Mouse (Mus musculus) adrenal gland, postnatal 4 days (tissue): ENCODE data around the gene Aunip. TPM values are rescaled to one million over a fixed set of nuclear protein-coding genes. Genes with fewer than 3 reads are reported as not detected.

Source experiments
- DNase-seq, 2 experiments: peaks; one replicate each; pipeline ENCODE4 v3.0.0; 2021 to 2022; ENCODE audit warnings: low spot score in 2 of 2, mixed read lengths in 2 of 2
- total RNA-seq, 2 experiments: library from RNA; stranded (reverse); gene quantifications; 2 replicates each; pipeline ENCODE4 v1.2.3; 2021

Aunip gene
- total RNA-seq, 2 experiments from 2014 or later, result 4.7 to 5.4 TPM

DNA sequence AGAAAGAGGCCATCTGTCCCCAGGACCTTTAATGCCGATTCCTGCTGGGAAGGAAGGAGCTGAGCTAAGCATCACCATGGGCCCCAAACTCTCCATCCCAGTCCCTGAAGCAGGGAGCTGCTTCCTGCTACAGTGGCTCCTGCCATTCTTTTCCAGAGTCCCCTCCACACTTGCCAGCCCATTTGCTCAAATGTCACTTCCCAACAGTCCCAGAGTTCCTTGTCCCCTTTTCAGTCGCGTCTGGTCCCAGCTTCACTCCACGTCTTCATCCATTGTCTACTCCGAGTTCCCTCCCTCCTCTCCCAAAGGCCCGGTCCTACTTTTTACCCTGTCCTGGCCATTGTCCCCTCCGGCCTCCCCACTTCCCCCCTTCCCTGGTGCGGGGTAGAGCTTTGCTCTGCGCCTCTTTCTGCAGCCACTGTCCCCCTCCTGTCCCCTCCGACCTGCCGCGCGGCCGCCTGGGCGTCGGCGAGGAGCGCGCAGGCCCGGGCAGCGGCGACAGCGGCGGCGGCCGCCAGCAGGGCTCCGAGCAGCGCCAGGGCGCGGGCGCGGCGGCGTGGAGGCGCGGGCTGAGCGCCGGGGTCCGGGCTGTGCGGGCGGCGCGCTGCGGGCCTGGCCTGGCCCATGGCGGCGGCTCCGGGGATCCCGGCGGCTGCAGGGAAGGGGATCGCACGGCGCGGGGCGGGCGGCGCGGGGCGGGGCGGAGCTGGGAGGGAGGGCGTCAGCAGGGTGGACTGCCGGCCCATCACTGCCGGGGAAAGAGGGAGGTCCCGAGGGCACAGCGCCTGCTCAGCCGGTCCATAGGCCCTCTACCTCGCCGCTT lies 40.9 kb downstream of the Aunip start, which contains the start of gene Selenon:
TSS of gene Selenon (minus strand) at position 673 of the 823 bp plus-strand sequence.
- peak; percentile 36 to 39 for DNase-seq

DNA sequence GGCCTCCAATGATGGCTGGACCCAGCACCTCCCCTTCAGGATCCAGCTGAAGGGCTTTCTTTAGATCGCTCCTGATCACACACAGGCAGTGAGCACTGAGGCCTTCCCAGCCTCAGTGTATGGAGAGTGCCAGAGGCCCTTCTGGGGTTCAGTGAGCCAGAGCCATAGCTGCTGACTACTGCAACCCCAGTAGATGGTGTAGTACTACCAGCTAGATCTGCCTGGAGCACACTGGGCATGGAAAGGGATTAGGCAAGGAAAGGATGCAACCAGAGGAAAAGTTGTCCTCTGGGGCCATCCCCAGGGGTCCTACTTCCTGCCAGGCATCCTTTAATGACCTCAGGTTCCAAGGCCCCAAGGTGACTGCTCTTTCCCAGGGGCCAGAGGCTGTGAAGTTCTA lies 42.8 kb downstream of the Aunip start:
- DNase-seq, result no peak

- DNase-seq, result no peak
Measured at GRCm38 (mm10) chr4:134555956-134556580, 45.3 kb downstream of the Aunip start.

DNA sequence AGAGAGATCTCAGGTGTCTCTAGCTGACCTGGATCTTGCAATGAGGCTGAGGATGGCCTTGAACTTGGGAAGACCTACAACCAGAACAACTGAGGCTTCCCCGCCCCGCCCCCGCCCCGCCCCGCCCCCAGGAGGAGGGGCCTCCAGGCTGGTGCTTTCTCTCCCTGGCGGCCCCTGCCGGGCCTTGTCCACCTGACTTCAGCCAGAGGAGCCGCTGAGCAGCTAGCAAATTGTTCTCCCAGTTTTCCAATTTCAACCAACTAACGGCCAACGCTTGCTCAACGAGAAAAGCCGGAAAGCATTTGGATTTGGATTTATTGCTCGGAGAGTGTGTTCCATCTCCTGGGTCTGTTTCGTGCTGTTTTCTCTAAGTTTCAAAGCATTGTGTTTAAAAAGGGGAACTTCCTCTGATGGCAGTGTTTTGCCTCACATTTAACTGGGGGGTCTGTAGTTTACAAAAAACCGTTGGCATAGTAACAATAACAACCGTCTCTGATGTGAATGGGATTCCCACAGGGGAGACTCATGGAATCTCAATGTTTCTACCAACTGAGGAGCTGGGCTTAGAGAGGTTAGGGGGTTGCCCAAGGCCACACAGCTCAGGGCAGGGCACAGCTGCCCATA lies 46.9 kb downstream of the Aunip start:
- DNase-seq, result no peak

DNA sequence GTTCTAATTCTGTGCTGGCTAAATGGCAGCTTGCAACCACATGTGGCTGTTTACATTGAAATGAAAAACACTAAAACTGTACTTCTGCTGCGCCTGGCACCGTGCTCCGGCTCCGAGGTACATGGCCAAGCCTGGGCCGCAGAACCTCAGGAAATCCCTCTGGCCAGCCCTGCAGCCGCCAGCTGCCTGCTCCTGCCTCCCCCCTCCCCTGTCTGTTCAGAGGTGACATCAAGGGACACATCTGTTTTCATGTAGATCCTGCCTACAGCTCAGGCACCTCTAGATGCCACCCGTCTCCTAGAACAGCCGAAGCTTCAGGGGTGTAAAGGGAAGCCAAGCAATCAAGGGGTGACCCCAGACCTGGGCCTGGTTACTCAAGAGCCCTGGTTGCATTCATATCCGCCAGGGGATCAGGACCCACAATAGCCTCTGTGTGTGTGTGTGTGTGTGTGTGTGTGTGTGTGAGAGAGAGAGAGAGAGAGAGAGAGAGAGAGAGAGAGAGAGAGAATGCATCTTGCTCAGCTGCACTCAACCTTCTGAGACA lies 47.8 kb downstream of the Aunip start:
- DNase-seq, result no peak

DNA sequence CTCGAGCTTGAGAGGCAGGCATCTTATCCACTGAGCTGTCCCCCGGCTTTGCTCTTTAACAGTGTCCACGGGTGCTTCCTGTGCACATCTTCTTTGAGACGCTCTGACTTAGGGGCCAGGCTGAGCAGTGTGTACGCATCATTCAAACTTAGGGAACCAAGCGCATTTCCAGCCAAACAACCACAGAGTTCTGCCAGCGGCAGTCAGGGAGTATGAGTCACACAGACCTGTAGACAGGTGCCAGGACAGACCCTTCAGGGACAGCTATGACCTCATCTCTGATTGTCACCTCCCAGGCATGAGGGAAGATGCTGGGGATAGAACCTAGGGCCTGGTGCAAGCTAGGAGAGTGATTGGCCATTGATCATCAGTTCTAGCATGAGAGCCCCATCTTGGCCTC lies 48.4 kb downstream of the Aunip start:
- DNase-seq, result no peak

GRCm38 (mm10) chr4:134560699-134561098 lies 49.9 kb downstream of the Aunip start:
- no peak for DNase-seq

- DNase-seq, result no peak
Measured at GRCm38 (mm10) chr4:134562014-134562413, 51.2 kb downstream of the Aunip start.

DNA sequence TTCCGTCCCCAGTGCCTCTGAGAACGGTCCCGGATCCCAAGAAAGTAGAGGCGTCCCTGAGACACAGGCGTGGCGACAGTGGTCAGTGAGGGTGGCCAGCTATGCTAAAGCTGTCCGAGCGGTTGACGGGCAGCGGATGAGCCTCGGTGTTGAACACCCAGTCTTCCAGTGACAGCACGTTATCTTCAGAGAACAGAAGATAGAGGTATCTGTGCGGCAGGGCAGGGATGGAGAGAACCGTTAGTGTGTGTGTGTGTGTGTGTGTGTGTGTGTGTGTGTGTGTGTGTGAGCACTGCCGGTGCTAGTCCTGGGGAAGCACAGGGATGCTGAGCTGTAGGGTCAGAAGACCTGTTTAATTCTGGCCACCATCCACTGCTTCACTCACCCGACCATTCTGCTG lies 52.8 kb downstream of the Aunip start:
- DNase-seq, result no peak

GRCm38 (mm10) chr4:134564093-134564492 lies 53.3 kb downstream of the Aunip start:
- no peak for DNase-seq

GRCm38 (mm10) chr4:134567377-134568226 lies 56.8 kb downstream of the Aunip start:
- no peak for DNase-seq

DNA sequence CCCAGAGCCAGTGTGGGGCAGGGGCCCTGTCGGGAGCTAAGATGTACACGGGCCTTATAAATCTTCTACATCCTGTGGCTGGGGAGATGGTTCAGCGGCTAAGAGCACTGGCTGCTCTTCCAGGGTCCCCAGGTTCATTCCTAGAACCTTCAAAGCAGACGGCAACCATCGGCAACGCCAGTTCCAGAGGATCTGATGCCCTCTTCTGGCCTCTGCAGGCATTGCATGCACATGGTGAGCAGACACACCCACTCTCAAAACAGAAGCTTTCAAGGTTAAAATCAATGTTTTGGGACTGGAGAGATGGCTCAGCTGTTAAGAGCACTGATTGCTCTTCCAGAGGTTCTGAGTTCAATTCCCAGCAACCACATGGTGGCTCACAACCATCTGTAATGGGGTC lies 58.4 kb downstream of the Aunip start:
- no peak for DNase-seq

DNA sequence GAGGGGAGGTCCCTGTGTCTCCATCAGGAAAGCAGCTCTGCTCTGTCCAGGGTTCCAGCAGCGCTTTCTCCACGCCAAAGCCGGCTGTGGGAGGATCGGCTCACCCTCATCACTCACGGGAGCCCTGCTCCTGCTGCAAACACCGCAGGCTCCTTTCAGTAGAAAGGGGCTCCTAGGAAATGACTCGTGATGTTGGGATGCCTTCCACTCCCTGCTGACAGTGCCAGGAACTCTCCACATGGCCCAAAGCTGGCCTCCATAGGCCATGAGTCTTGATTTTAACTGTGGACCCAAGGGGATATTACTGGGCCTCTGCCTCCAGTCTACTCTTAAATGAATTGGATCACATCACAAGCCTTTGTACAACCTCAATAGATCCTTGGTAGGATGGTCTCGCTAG lies 59.0 kb downstream of the Aunip start:
- DNase-seq, result no peak

DNA sequence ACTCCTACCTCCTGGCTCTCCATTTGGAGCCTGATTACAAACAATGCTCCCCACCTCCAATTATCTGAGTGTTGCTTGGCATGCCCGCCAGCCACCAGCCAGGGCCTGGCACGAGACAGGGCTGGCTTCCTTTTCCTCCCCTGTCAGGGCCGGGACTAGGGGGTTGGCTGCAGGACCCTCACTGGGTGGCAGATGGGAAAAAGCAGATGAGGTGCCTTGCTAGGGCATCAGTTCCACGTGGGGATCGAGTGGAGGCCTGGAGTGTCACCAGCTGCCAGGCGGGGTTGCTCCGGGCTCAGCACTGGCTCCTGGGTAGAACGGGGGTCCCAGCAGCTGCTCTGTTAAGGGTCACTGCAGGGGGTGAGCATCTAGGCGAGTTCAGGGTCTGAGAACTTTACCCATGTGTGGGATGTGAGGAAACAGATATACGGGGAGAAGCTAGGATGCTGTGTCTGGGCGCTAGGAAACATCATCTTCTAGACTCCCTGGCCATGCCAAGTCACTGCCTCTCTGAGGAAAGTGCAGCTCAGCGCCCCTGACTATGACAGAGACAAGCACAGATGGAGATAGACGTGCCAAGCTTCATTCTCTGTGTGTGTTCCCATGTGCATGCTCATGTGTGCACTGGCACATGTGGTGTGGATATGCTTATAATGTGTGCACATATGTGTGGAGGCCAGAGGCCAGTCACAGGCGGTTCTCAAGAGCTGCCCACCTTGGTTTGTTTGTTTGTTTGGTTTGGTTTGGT lies 60.1 kb downstream of the Aunip start:
- DNase-seq, result no peak

- no peak for DNase-seq
Measured at GRCm38 (mm10) chr4:134572449-134573300, 61.9 kb downstream of the Aunip start.
